Mouse (Mus musculus) limb, embryonic 10.5 days (tissue): ENCODE data around the gene Hyal4. TPM values are rescaled to one million over a fixed set of nuclear protein-coding genes. Genes with fewer than 3 reads are reported as not detected.

Source experiments
- DNase-seq: peaks from one replicate; pipeline ENCODE4 v3.0.0-alpha.2; 2017; ENCODE audit warnings: low spot score
- H3K27ac ChIP-seq: fragments of 300-500 bp; sonication (generic); 2 replicates; pipeline ENCODE4 v1.5.1; 2016; ENCODE audit warnings: mild to moderate bottlenecking
- H3K27me3 ChIP-seq: fragments of 300-500 bp; sonication (generic); 2 replicates; pipeline ENCODE4 v1.6.1; 2016; ENCODE audit warnings: low read depth, mild to moderate bottlenecking; ENCODE audit not compliant: poor library complexity, severe bottlenecking
- H3K36me3 ChIP-seq: fragments of 300-500 bp; sonication (generic); 2 replicates; pipeline ENCODE4 v1.6.1; 2016; ENCODE audit warnings: mild to moderate bottlenecking, moderate library complexity
- H3K4me1 ChIP-seq: fragments of 300-500 bp; sonication (generic); 2 replicates; pipeline ENCODE4 v1.6.1; 2016
- H3K4me3 ChIP-seq: fragments of 300-500 bp; sonication (generic); 2 replicates; pipeline ENCODE4 v1.5.1; 2016; ENCODE audit warnings: mild to moderate bottlenecking, moderate library complexity
- H3K9me3 ChIP-seq: fragments of 300-500 bp; sonication (generic); replicated peaks from 2 replicates; pipeline ENCODE4 v1.6.1; 2016; ENCODE audit warnings: mild to moderate bottlenecking
- WGBS: fragments of 180-500 bp; shearing (Covaris S2); methylation state at CpG from one replicate; pipeline ENCODE4 v1.1.7; 2016; 5-methylcytosine and 5-hydroxymethylcytosine counted together
- polyA plus RNA-seq: library from polyadenylated mRNA; unstranded; fragments of >200 nt; fragmentation: Nextera tagmentation; extraction: Ambion mirVana; gene quantifications from 2 replicates; pipeline ENCODE4 v1.2.1, GENCODE M21; 2016

The Hyal4 gene
- polyA plus RNA-seq = not detected in 2 replicates

GRCm38 (mm10) chr6:24748029-24748428 is at the start of gene Hyal4:
TSS of gene Hyal4 (plus strand) at chr6:24748329.
- Histone ChIP-seq H3K9me3 (no peaks in the 10 kb centered on the region), H3K27me3 (no peaks in the 10 kb centered on the region), H3K4me3 (no peak within 1 kb of the TSS), H3K4me1 (no peaks in the 10 kb centered on the region), H3K27ac (no peak within 1 kb of the TSS), H3K36me3 (no peaks in the 10 kb centered on the region)
- 81% methylated on average over 4 of the region's 4 CpGs for WGBS
- DNase-seq = no peak

- no peak for DNase-seq
- WGBS = 88% methylated on average over 5 of the region's 5 CpGs
- no peaks in the 10 kb centered on the region for H3K9me3 ChIP-seq
- H3K27ac ChIP-seq = no peak overlapping the region
- H3K4me3 ChIP-seq = no peak overlapping the region
- no peaks in the 10 kb centered on the region for H3K4me1 ChIP-seq
- no peaks in the 10 kb centered on the region for H3K36me3 ChIP-seq
- H3K27me3 ChIP-seq = no peaks in the 10 kb centered on the region
These were observed 41.0 kb upstream of the Hyal4 start for GRCm38 (mm10) chr6:24707090-24707489.

GRCm38 (mm10) chr6:24707499-24707898 is 40.6 kb upstream of the Hyal4 start:
- Histone ChIP-seq H3K36me3 (no peaks in the 10 kb centered on the region), H3K4me1 (no peaks in the 10 kb centered on the region), H3K27ac (no peak overlapping the region), H3K27me3 (no peaks in the 10 kb centered on the region), H3K4me3 (no peak overlapping the region), H3K9me3 (no peaks in the 10 kb centered on the region)
- no peak for DNase-seq
- WGBS = 75% methylated on average over 2 of the region's 2 CpGs

- WGBS = 39% methylated on average over 13 of the region's 13 CpGs
- no peaks in the 10 kb centered on the region for H3K4me1 ChIP-seq
- H3K27ac ChIP-seq = no peak overlapping the region
- no peaks in the 10 kb centered on the region for H3K27me3 ChIP-seq
- no peaks in the 10 kb centered on the region for H3K36me3 ChIP-seq
- H3K4me3 ChIP-seq = no peak overlapping the region
- H3K9me3 ChIP-seq = no peaks in the 10 kb centered on the region
- peak; percentile 34 for DNase-seq
These were observed 26.6 kb upstream of the Hyal4 start for GRCm38 (mm10) chr6:24721317-24722099.

- Histone ChIP-seq H3K27ac (no peak overlapping the region), H3K9me3 (no peaks in the 10 kb centered on the region), H3K27me3 (no peaks in the 10 kb centered on the region), H3K4me3 (no peak overlapping the region), H3K4me1 (no peaks in the 10 kb centered on the region), H3K36me3 (no peaks in the 10 kb centered on the region)
- WGBS = 84% methylated on average over 1 of the region's 1 CpGs
- DNase-seq = no peak
These were observed 20.0 kb upstream of the Hyal4 start for GRCm38 (mm10) chr6:24728130-24728529.

GRCm38 (mm10) chr6:24732945-24733344 is 15.2 kb upstream of the Hyal4 start, which contains the start of gene Hyal6:
TSS of gene Hyal6 (plus strand) at chr6:24733245.
- H3K9me3 ChIP-seq = no peaks in the 10 kb centered on the region
- WGBS = 89% methylated on average over 3 of the region's 3 CpGs

GRCm38 (mm10) chr6:24734565-24734964 is 13.6 kb upstream of the Hyal4 start:
- Histone ChIP-seq H3K27ac (no peak overlapping the region), H3K9me3 (no peaks in the 10 kb centered on the region), H3K27me3 (no peaks in the 10 kb centered on the region), H3K36me3 (no peaks in the 10 kb centered on the region), H3K4me3 (no peak overlapping the region), H3K4me1 (no peaks in the 10 kb centered on the region)
- 90% methylated on average over 6 of the region's 6 CpGs for WGBS
- DNase-seq = no peak

More at GRCm38 (mm10) chr6:24732945-24733344, 15.2 kb upstream of the Hyal4 start, which contains the start of gene Hyal6:
- H3K4me1 ChIP-seq = no peaks in the 10 kb centered on the region
- no peak within 1 kb of the TSS for H3K4me3 ChIP-seq
- no peak for DNase-seq
- no peak within 1 kb of the TSS for H3K27ac ChIP-seq
- no peaks in the 10 kb centered on the region for H3K36me3 ChIP-seq
- no peaks in the 10 kb centered on the region for H3K27me3 ChIP-seq

- DNase-seq = no peak
- Histone ChIP-seq H3K4me1 (no peaks in the 10 kb centered on the region), H3K9me3 (no peaks in the 10 kb centered on the region), H3K4me3 (no peak overlapping the region), H3K27ac (no peak overlapping the region), H3K36me3 (no peaks in the 10 kb centered on the region), H3K27me3 (no peaks in the 10 kb centered on the region)
- WGBS = 88% methylated on average over 3 of the region's 3 CpGs
These were observed 11.2 kb downstream of the Hyal4 start for GRCm38 (mm10) chr6:24759281-24759680.

GRCm38 (mm10) chr6:24766261-24766660 is 18.1 kb downstream of the Hyal4 start:
- Histone ChIP-seq H3K36me3 (no peaks in the 10 kb centered on the region), H3K4me3 (no peak overlapping the region), H3K27ac (no peak overlapping the region), H3K4me1 (no peaks in the 10 kb centered on the region), H3K27me3 (no peaks in the 10 kb centered on the region), H3K9me3 (no peaks in the 10 kb centered on the region)
- no peak for DNase-seq
- WGBS = 89% methylated on average over 2 of the region's 2 CpGs

- no peaks in the 10 kb centered on the region for H3K4me1 ChIP-seq
- no peak overlapping the region for H3K4me3 ChIP-seq
- no peak for DNase-seq
- no peak overlapping the region for H3K27ac ChIP-seq
- 66% methylated on average over 2 of the region's 2 CpGs for WGBS
- no peaks in the 10 kb centered on the region for H3K27me3 ChIP-seq
- no peaks in the 10 kb centered on the region for H3K36me3 ChIP-seq
- H3K9me3 ChIP-seq = no peaks in the 10 kb centered on the region
These were observed 31.1 kb downstream of the Hyal4 start for GRCm38 (mm10) chr6:24779182-24779581.

GRCm38 (mm10) chr6:24790888-24791287 is 42.8 kb downstream of the Hyal4 start, which contains the start of gene Spam1:
TSS of gene Spam1 (plus strand) at chr6:24791188.
- Histone ChIP-seq H3K27ac (no peak within 1 kb of the TSS), H3K27me3 (no peaks in the 10 kb centered on the region), H3K4me1 (no peaks in the 10 kb centered on the region), H3K36me3 (no peaks in the 10 kb centered on the region), H3K4me3 (no peak within 1 kb of the TSS), H3K9me3 (no peaks in the 10 kb centered on the region)
- DNase-seq = no peak
